Mouse (Mus musculus) forebrain, embryonic 15.5 days (tissue): ENCODE measurements at regions not wholly inside any gene's neighbourhood (a gene's known extent, or its start where the extent isn't known, plus 50 kb on each side); places are given as distances from the start of the nearest gene placed in this dataset.

Experiments used
- ATAC-seq: fragments of 200-750 bp; cut with Nextera tagmentation; replicated peaks from 2 replicates; pipeline ENCODE4 v1.8.0; 2017; ENCODE audit warnings: mild to moderate bottlenecking, moderate TSS enrichment, moderate library complexity
- H3K27ac ChIP-seq: fragments of 300-500 bp; sonication (generic); replicated peaks from 2 replicates; pipeline ENCODE4 v1.5.1; 2015; ENCODE audit warnings: mild to moderate bottlenecking, inconsistent platforms
- H3K27me3 ChIP-seq: fragments of 300-500 bp; sonication (generic); 2 replicates; pipeline ENCODE4 v1.6.1; 2015; ENCODE audit warnings: inconsistent platforms
- H3K36me3 ChIP-seq: fragments of 300-500 bp; sonication (generic); 2 replicates; pipeline ENCODE4 v1.6.1; 2015; ENCODE audit warnings: mild to moderate bottlenecking, inconsistent platforms
- H3K4me1 ChIP-seq: fragments of 300-500 bp; sonication (generic); 2 replicates; pipeline ENCODE4 v1.6.1; 2015; ENCODE audit warnings: inconsistent platforms
- H3K4me2 ChIP-seq: fragments of 300-500 bp; sonication (generic); replicated peaks from 2 replicates; pipeline ENCODE4 v1.6.1; 2015; ENCODE audit warnings: mild to moderate bottlenecking, inconsistent platforms
- H3K4me3 ChIP-seq: fragments of 300-500 bp; sonication (generic); 2 replicates; pipeline ENCODE4 v1.5.1; 2015; ENCODE audit warnings: mild to moderate bottlenecking, inconsistent platforms
- H3K9ac ChIP-seq: fragments of 300-500 bp; sonication (generic); replicated peaks from 2 replicates; pipeline ENCODE4 v1.6.1; 2015; ENCODE audit warnings: mild to moderate bottlenecking, inconsistent platforms
- H3K9me3 ChIP-seq: fragments of 300-500 bp; sonication (generic); 2 replicates; pipeline ENCODE4 v1.6.1; 2016; ENCODE audit warnings: inconsistent platforms
- WGBS: fragments of 180-500 bp; shearing (Covaris S2); methylation state at CpG from one replicate; pipeline ENCODE4 v1.1.7; 2015; ENCODE audit warnings: mixed read lengths; 5-methylcytosine and 5-hydroxymethylcytosine counted together

GRCm38 (mm10) chr6:20493742-20494303 lies 721.5 kb upstream of the Kcnd2 start:
- no peak overlapping the region for H3K9ac ChIP-seq
- 5% methylated on average over 1 of the region's 1 CpGs for WGBS
- ATAC-seq: peak; percentile 89

GRCm38 (mm10) chr6:20502338-20503079 lies 712.8 kb upstream of the Kcnd2 start:
- Histone ChIP-seq H3K9ac (no peak overlapping the region), H3K4me1 (no peaks in the 10 kb centered on the region), H3K27me3 (no peaks in the 10 kb centered on the region), H3K9me3 (no peaks in the 10 kb centered on the region), H3K4me3 (no peak overlapping the region), H3K27ac (no peak overlapping the region), H3K36me3 (no peaks in the 10 kb centered on the region), H3K4me2 (no peak overlapping the region)
- no peak for ATAC-seq
- WGBS: 67% methylated on average over 5 of the region's 5 CpGs

More at GRCm38 (mm10) chr6:20493742-20494303, 721.5 kb upstream of the Kcnd2 start:
- Histone ChIP-seq H3K36me3 (no peaks in the 10 kb centered on the region), H3K9me3 (no peaks in the 10 kb centered on the region), H3K27ac (no peak overlapping the region), H3K4me2 (no peak overlapping the region), H3K27me3 (no peaks in the 10 kb centered on the region), H3K4me1 (no peaks in the 10 kb centered on the region), H3K4me3 (no peak overlapping the region)
